Mouse (Mus musculus): ENCODE results near the gene Kcnk5.

DNA sequence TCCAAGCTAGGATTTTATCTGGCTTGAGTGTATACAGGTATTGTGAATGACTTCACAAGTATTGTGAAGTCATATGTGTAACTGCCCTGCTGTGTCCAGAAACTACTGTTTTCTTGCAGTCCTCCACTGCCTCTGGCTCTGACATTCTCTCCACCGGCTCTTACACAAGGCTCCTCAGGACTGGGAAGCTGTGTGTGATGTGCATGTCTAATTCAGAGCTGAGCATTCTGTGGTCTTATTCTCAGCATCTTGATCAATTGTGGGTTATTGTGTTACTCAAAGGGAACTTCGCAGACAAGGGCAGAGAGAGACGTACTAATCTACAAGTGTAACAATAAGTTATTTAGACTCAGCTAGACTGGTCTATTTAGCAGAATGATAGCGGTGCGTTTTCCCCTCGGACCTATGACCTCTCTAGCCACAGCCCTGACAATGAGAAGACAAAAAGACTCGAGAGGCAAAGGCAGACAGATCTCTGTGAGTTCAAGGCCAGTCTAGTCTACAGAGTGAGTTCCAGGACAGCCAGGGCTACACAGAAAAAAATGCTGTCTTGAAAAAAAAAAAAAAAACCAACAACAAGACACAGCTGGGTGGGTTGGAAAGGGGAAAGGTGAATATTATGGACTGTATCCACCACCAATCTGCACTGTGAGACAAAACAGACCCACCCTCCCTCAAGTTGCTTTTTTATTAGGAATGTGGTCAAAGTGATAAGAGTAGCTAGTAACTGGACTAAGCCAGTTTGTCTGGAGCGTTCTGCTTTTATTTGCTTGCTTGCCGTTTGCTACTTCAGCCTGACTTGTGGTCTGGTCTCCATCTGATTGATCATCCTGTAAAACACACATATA is 30.4 kb upstream of the Kcnk5 start:
- TF ChIP-seq E2F4 (IDR thresholded peaks at IDR 0.05; ENCODE audit: borderline replicate concordance, low read depth, low read length) (no peak), POLR2A (IDR thresholded peaks at IDR 0.05; ENCODE audit: control insufficient read depth in 1 of 2, insufficient read depth in 1 of 2, low read depth in 1 of 2, low read length in 2 of 2, poor library complexity in 1 of 2) (no peak), USF1 (IDR thresholded peaks at IDR 0.05; ENCODE audit: low read depth, low read length) (no peak), ZMIZ1 (IDR thresholded peaks at IDR 0.05; ENCODE audit: low read depth, low read length) (no peak), GATA1 (IDR thresholded peaks at IDR 0.05; ENCODE audit: low read depth, low read length) (0 out of 2 replicates have a peak, but pooled peaks have one; percentile 9), POLR2AphosphoS2 (IDR thresholded peaks at IDR 0.05; ENCODE audit: low read length) (no peak), SMC3 (IDR thresholded peaks at IDR 0.05; ENCODE audit: low read depth, low read length) (no peak), USF2 (IDR thresholded peaks at IDR 0.05; ENCODE audit: borderline replicate concordance in 1 of 2, insufficient read depth in 1 of 2, low read depth in 1 of 2, low read length in 2 of 2) (no peak), CTCF (IDR thresholded peaks at IDR 0.05 in 2 of 3, conservative IDR thresholded peaks at IDR 0.05 in 1 of 3; ENCODE audit: control insufficient read depth in 1 of 3, insufficient read depth in 1 of 3, low read depth in 2 of 3, low read length in 3 of 3, poor library complexity in 1 of 3, severe bottlenecking in 1 of 3) (no peak), TAL1 (IDR thresholded peaks at IDR 0.05; ENCODE audit: low read length) (peak; percentile 41), MYB (IDR thresholded peaks at IDR 0.05; ENCODE audit: low read depth, low read length) (no peak), NELFE (IDR thresholded peaks at IDR 0.05; ENCODE audit: low read depth, low read length) (no peak)

Measured in MEL (cell line).